8 mouse cellular contexts compared by ENCODE assay signal in genomic region chr12:3235646-3236161, GRCm38 (mm10).
DNase-seq lines count a peak whose midpoint lies in the region; ATAC-seq lines count a peak whose summit lies in the region.

No protein-coding gene starts in this region.

- peak; percentile 97 to 98 for DNase-seq in cerebellum, postnatal 4 days (ENCODE audit: low spot score in 2 of 2)
- DNase-seq in gastrocnemius, postnatal 10 days = peak; percentile 96
- peak; percentile 96 for DNase-seq in induced T-regulatory cell, adult 2 months (ENCODE audit: low read depth)
- DNase-seq in left cerebral cortex, adult 9 months (ENCODE audit: low spot score in 2 of 2) = peak; percentile 88 to 96
- DNase-seq in right cerebral cortex, postnatal 36 days (ENCODE audit: low spot score in 2 of 2) = peak; percentile 93 to 95
- peak; percentile 93 for DNase-seq in yolk sac, embryonic 10.5 days (ENCODE audit: low spot score)

- ATAC-seq in activated CD4-positive, CD25-positive, alpha-beta regulatory T cell, adult 4 months = peak; percentile 50
- peak; percentile 68 for ATAC-seq in megakaryocyte progenitor cell, adult 5-6 weeks (replicated peaks; ENCODE audit: poor library complexity)

Comparison
In these comparisons a context has a peak if more than half of its experiments do, and no peak if none do; other contexts are left out.
1. Peak in every context shown above with its lines: DNase-seq and ATAC-seq.